Mouse (Mus musculus): ENCODE results near the gene Cplx2. TPM values are rescaled to one million over a fixed set of nuclear protein-coding genes. Genes with fewer than 3 reads are reported as not detected.

Gene Cplx2
- polyA plus RNA-seq, 1 experiment, result 9.0 TPM

DNA sequence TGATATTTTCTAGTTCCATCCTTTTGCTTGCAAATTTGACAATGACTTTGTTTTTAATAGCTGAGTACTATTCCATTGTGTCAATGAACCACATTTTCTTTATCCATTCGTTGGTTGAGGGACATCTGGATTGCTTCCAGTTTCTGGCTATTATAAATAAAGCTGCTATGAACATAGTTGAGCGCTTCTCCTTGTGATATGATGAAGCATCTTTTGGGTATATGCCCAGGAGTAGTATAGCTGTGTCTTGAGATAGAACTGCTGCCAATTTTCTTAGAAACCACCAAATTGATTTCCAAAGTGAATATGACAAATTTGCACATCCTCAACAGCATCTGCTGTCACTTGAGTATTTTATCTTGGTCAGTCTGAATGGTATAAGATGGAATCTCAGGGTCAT, 34.7 kb downstream of the Cplx2 start:
- peaks cover 6% of the 10 kb centered on the region for H3K27me3 ChIP-seq (ENCODE audit: control insufficient read depth, insufficient read depth, insufficient read length)
- TF ChIP-seq CTCF (IDR thresholded peaks at IDR 0.05; ENCODE audit: control insufficient read depth, insufficient read depth, insufficient read length) (no peak), MYOD1 (IDR thresholded peaks at IDR 0.05; ENCODE audit: control insufficient read depth, insufficient read length, low read depth) (no peak), FOSL1 (IDR thresholded peaks at IDR 0.05; ENCODE audit: insufficient read depth, low read length, poor library complexity, severe bottlenecking) (no peak), MYOG (IDR thresholded peaks at IDR 0.05; ENCODE audit: control insufficient read depth, extremely low read depth, insufficient read length) (no peak), USF1 (IDR thresholded peaks at IDR 0.05; ENCODE audit: low read depth) (no peak)
- no peak overlapping the region for H3K4me3 ChIP-seq (ENCODE audit: insufficient read depth, poor library complexity, severe bottlenecking)
- H3K79me2 ChIP-seq (ENCODE audit: control insufficient read depth, insufficient read depth), result no peaks in the 10 kb centered on the region
- no peak overlapping the region for H3ac ChIP-seq (ENCODE audit: control insufficient read depth, insufficient read length, low read depth)
- no peaks in the 10 kb centered on the region for H3K36me3 ChIP-seq (ENCODE audit: control insufficient read depth, insufficient read depth)
- H3K79me3 ChIP-seq (ENCODE audit: low read depth), result no peaks in the 10 kb centered on the region

DNA sequence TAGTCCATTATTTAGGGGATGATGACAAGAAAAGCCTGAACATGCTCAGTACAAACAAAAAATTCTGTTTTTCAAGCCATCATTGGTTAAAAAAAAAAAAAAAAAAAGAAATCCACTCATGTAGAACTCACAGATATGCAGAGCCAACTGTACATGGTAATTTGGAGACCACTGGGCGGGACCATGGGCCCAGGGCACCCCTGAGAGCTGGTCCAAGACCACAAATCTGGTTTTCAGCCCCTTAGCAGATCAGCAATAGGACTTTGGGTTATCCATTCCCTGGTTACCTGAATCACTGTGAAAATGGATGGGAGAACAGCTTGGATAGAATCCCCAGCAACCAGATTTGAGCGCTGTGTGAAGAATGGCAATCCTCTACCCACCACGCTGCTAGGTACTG, 40.5 kb downstream of the Cplx2 start:
- no peaks in the 10 kb centered on the region for H3K36me3 ChIP-seq (ENCODE audit: control insufficient read depth, insufficient read depth)
- TF ChIP-seq MYOG (IDR thresholded peaks at IDR 0.05; ENCODE audit: control insufficient read depth, extremely low read depth, insufficient read length) (no peak), FOSL1 (IDR thresholded peaks at IDR 0.05; ENCODE audit: insufficient read depth, low read length, poor library complexity, severe bottlenecking) (no peak), CTCF (IDR thresholded peaks at IDR 0.05; ENCODE audit: control insufficient read depth, insufficient read depth, insufficient read length) (no peak), MAX (IDR thresholded peaks at IDR 0.05) (no peak), CEBPB (IDR thresholded peaks at IDR 0.05; ENCODE audit: low read depth) (no peak), USF1 (IDR thresholded peaks at IDR 0.05; ENCODE audit: low read depth) (no peak), MYOD1 (IDR thresholded peaks at IDR 0.05; ENCODE audit: control insufficient read depth, insufficient read length, low read depth) (no peak)
- no peak overlapping the region for H3K4me3 ChIP-seq (ENCODE audit: insufficient read depth, poor library complexity, severe bottlenecking)
- H3K79me3 ChIP-seq (ENCODE audit: low read depth), result no peaks in the 10 kb centered on the region
- no peaks in the 10 kb centered on the region for H3K79me2 ChIP-seq (ENCODE audit: control insufficient read depth, insufficient read depth)
- peaks cover 16% of the 10 kb centered on the region for H3K27me3 ChIP-seq (ENCODE audit: control insufficient read depth, insufficient read depth, insufficient read length)
- H3ac ChIP-seq (ENCODE audit: control insufficient read depth, insufficient read length, low read depth), result no peak overlapping the region

GRCm38 (mm10) chr13:54412236-54412635, 41.1 kb downstream of the Cplx2 start:
- H3ac ChIP-seq (ENCODE audit: control insufficient read depth, insufficient read length, low read depth), result no peak overlapping the region
- H3K27me3 ChIP-seq (ENCODE audit: control insufficient read depth, insufficient read depth, insufficient read length), result peaks cover 16% of the 10 kb centered on the region
- H3K36me3 ChIP-seq (ENCODE audit: control insufficient read depth, insufficient read depth), result no peaks in the 10 kb centered on the region
- no peaks in the 10 kb centered on the region for H3K79me2 ChIP-seq (ENCODE audit: control insufficient read depth, insufficient read depth)
- H3K79me3 ChIP-seq (ENCODE audit: low read depth), result no peaks in the 10 kb centered on the region
- no peak overlapping the region for H3K4me3 ChIP-seq (ENCODE audit: insufficient read depth, poor library complexity, severe bottlenecking)
- TF ChIP-seq MAX (IDR thresholded peaks at IDR 0.05), result no peak
- no peak for TF ChIP-seq CEBPB (IDR thresholded peaks at IDR 0.05; ENCODE audit: low read depth)
- TF ChIP-seq CTCF (IDR thresholded peaks at IDR 0.05; ENCODE audit: control insufficient read depth, insufficient read depth, insufficient read length), result no peak

- Histone ChIP-seq H3K4me3 (ENCODE audit: insufficient read depth, poor library complexity, severe bottlenecking) (no peak overlapping the region), H3K79me2 (ENCODE audit: control insufficient read depth, insufficient read depth) (no peaks in the 10 kb centered on the region), H3K36me3 (ENCODE audit: control insufficient read depth, insufficient read depth) (no peaks in the 10 kb centered on the region), H3K79me3 (ENCODE audit: low read depth) (no peaks in the 10 kb centered on the region), H3ac (ENCODE audit: control insufficient read depth, insufficient read length, low read depth) (no peak overlapping the region), H3K27me3 (ENCODE audit: control insufficient read depth, insufficient read depth, insufficient read length) (peaks cover 16% of the 10 kb centered on the region)
- no peak for TF ChIP-seq USF1 (IDR thresholded peaks at IDR 0.05; ENCODE audit: low read depth)
- TF ChIP-seq MYOD1 (IDR thresholded peaks at IDR 0.05; ENCODE audit: control insufficient read depth, insufficient read length, low read depth), result no peak
- no peak for TF ChIP-seq FOSL1 (IDR thresholded peaks at IDR 0.05; ENCODE audit: insufficient read depth, low read length, poor library complexity, severe bottlenecking)
These were observed 41.6 kb downstream of the Cplx2 start for GRCm38 (mm10) chr13:54412721-54413120.

- Histone ChIP-seq H3K4me3 (ENCODE audit: insufficient read depth, poor library complexity, severe bottlenecking) (no peak overlapping the region), H3K79me3 (ENCODE audit: low read depth) (no peaks in the 10 kb centered on the region), H3ac (ENCODE audit: control insufficient read depth, insufficient read length, low read depth) (no peak overlapping the region), H3K79me2 (ENCODE audit: control insufficient read depth, insufficient read depth) (no peaks in the 10 kb centered on the region), H3K27me3 (ENCODE audit: control insufficient read depth, insufficient read depth, insufficient read length) (peaks cover 25% of the 10 kb centered on the region), H3K36me3 (ENCODE audit: control insufficient read depth, insufficient read depth) (no peaks in the 10 kb centered on the region)
- TF ChIP-seq CEBPB (IDR thresholded peaks at IDR 0.05; ENCODE audit: low read depth), result no peak
These were observed 43.9 kb downstream of the Cplx2 start for GRCm38 (mm10) chr13:54415059-54415458.

GRCm38 (mm10) chr13:54418781-54419327, 47.7 kb downstream of the Cplx2 start:
- Histone ChIP-seq H3K27me3 (ENCODE audit: control insufficient read depth, insufficient read depth, insufficient read length) (peaks cover 22% of the 10 kb centered on the region), H3K79me3 (ENCODE audit: low read depth) (no peaks in the 10 kb centered on the region), H3K4me3 (ENCODE audit: insufficient read depth, poor library complexity, severe bottlenecking) (no peak overlapping the region), H3ac (ENCODE audit: control insufficient read depth, insufficient read length, low read depth) (no peak overlapping the region), H3K79me2 (ENCODE audit: control insufficient read depth, insufficient read depth) (no peaks in the 10 kb centered on the region), H3K36me3 (ENCODE audit: control insufficient read depth, insufficient read depth) (no peaks in the 10 kb centered on the region)
- TF ChIP-seq MYOD1 (IDR thresholded peaks at IDR 0.05; ENCODE audit: control insufficient read depth, insufficient read length, low read depth) (no peak), CTCF (IDR thresholded peaks at IDR 0.05; ENCODE audit: control insufficient read depth, insufficient read depth, insufficient read length) (no peak), MYOG (IDR thresholded peaks at IDR 0.05; ENCODE audit: control insufficient read depth, extremely low read depth, insufficient read length) (no peak), USF1 (IDR thresholded peaks at IDR 0.05; ENCODE audit: low read depth) (no peak), FOSL1 (IDR thresholded peaks at IDR 0.05; ENCODE audit: insufficient read depth, low read length, poor library complexity, severe bottlenecking) (no peak), MAX (IDR thresholded peaks at IDR 0.05) (no peak), CEBPB (IDR thresholded peaks at IDR 0.05; ENCODE audit: low read depth) (no peak)

All from C2C12 (cell line).